ENCODE assay signal across 8 mouse cellular contexts in the genomic region with DNA sequence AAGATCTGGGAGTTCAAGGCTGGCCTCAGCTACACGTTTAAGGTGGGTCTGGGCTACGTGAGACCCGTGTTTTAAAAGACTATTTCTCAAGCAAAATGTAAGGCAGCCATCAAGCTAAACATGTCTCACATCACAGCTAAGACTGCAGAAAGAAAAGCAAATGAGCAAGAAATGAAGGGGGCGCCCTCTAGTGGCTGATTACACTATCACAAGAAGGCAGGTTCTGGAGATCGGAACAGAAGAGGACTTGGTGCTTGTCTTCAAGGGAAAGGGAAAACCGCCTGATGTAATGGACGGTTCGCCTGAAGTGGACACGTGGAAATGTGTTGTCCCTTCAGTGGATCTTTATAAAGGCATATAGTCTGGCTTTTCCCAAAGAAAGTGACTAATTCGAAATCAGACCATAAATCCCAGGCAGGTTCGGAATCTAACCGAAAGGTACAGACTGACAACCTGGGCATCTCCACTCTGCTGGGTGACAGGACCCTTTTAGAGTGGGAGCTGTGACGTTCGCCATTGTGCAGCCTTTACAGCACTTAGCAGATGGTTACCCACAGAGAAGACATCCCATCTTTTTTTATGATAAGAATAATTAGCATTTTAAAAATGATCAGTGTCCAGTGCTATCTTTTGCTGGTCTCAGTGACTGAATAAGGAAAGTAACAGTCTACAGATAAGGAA. TPM values are rescaled to one million over a fixed set of nuclear protein-coding genes. Genes with fewer than 3 reads are reported as not detected.
A peak's percentile ranks its signal among the peaks of the same experiment; 100 is the strongest.
DNase-seq lines count a peak whose midpoint lies in the region; ATAC-seq lines count a peak whose summit lies in the region.

No protein-coding gene starts in this region.

- H3K27ac ChIP-seq in lung, embryonic 16.5 days (ENCODE audit: low read length): no peak overlapping the region

- H3K27me3 ChIP-seq in lung, embryonic 16.5 days (ENCODE audit: control insufficient read depth, insufficient read depth, low read depth, low read length): no peaks in the 10 kb centered on the region

- 21% methylated on average over 14 of the region's 14 CpGs for WGBS in lung, embryonic 16.5 days

- DNase-seq in CD8-positive naive resting alpha-beta T cell, adult 2 months (ENCODE audit: low read depth in 2 of 2, low spot score in 2 of 2): peak; percentile 66 to 78
- DNase-seq in adrenal gland, postnatal 10 days: peak; percentile 84
- peak; percentile 63 for DNase-seq in embryo, embryonic 11.5 days (ENCODE audit: low read depth, low spot score)
- peak; percentile 75 for DNase-seq in heart, adult 8-10 months (ENCODE audit: low spot score)
- DNase-seq in layer of hippocampus, adult 18-20 months (ENCODE audit: low spot score in 2 of 2): peak; percentile 62 to 88
- peak; percentile 41 for DNase-seq in ovary, postnatal 10 days (ENCODE audit: low spot score)
- peak; percentile 73 for DNase-seq in thymus, postnatal 25 days

- H3K9me3 ChIP-seq in lung, embryonic 16.5 days (ENCODE audit: control insufficient read depth, low read length): no peaks in the 10 kb centered on the region

- no peaks in the 10 kb centered on the region for H3K4me1 ChIP-seq in lung, embryonic 16.5 days (replicated peaks; ENCODE audit: control insufficient read depth, insufficient read depth, low read length)

- H3K4me2 ChIP-seq in lung, embryonic 16.5 days (ENCODE audit: low read depth, low read length): no peak overlapping the region

- no peaks in the 10 kb centered on the region for H3K36me3 ChIP-seq in lung, embryonic 16.5 days (ENCODE audit: control insufficient read depth, insufficient read depth, low read length)

- H3K9ac ChIP-seq in lung, embryonic 16.5 days (ENCODE audit: low read length): no peak overlapping the region

- no peak overlapping the region for H3K4me3 ChIP-seq in lung, embryonic 16.5 days (ENCODE audit: low read length)

- ATAC-seq in lung, embryonic 16.5 days (ENCODE audit: low read depth): peak; percentile 34; the same call in 1 of the 2 replicates

RNA-seq across cellular contexts. Expression of gene Pttg1, which starts 13.1 kb away (rescaled TPM):
- total RNA-seq in adrenal gland, postnatal 10 days (2021): 10 to 100 TPM; 44.3 to 48.8 TPM
- 10 to 100 TPM; 77.5 to 93.9 (median 90.6) TPM for total RNA-seq in heart, adult 8-10 months (2022)
- total RNA-seq in layer of hippocampus, adult 18-20 months (2021): 10 to 100 TPM; 26.4 to 28.5 TPM
- polyA plus RNA-seq in lung, embryonic 16.5 days (2015; fragmentation: Nextera tagmentation; extraction: Ambion mirVana): 91.5 and 98.6 TPM in 2 replicates

RNA-seq across cellular contexts. Expression of gene Slu7, which starts 20.6 kb away (rescaled TPM):
- 10 to 100 TPM; 36.4 to 38.6 TPM for total RNA-seq in adrenal gland, postnatal 10 days (2021)
- total RNA-seq in heart, adult 8-10 months (2022): 10 to 100 TPM; 28.0 to 30.8 (median 30.1) TPM
- 10 to 100 TPM; 54.0 to 55.2 TPM for total RNA-seq in layer of hippocampus, adult 18-20 months (2021)
- polyA plus RNA-seq in lung, embryonic 16.5 days (2015; fragmentation: Nextera tagmentation; extraction: Ambion mirVana): 52.2 and 58.0 TPM in 2 replicates
